Mouse (Mus musculus) naive thymus-derived CD4-positive, alpha-beta T cell, adult 2 months (primary cell): ENCODE results near the gene Rnf24.
A peak's percentile ranks its signal among the peaks of the same experiment; 100 is the strongest.
"Not testable (repeated sequence)": the region's sequence is repeated elsewhere in the genome, so short reads cannot be mapped to it uniquely, and the experiment has no call there.

Experiments
- DNase-seq: peaks from one replicate; pipeline ENCODE4 v3.0.0-alpha.2; 2011; ENCODE audit warnings: low read depth

Rnf24 gene

DNA sequence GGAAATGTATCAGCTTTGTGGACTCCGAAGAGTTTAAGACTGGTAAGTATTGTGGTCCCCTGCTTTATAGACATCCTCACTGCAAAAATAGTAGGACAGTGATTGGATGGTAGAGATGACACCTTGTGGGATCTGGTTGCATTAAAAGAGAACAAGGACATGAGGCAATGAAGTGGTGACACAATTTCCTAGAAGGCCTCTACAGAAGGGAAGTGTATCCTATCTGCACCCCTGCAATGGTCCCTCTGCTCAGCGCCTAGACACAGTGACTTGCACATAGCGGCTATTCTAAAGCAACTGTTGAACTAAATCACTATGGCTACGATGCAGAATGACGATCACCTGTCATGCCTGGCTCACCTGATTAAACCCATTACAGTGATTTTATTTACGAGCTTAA is 15.1 kb downstream of the Rnf24 start:
- no peak for DNase-seq

DNA sequence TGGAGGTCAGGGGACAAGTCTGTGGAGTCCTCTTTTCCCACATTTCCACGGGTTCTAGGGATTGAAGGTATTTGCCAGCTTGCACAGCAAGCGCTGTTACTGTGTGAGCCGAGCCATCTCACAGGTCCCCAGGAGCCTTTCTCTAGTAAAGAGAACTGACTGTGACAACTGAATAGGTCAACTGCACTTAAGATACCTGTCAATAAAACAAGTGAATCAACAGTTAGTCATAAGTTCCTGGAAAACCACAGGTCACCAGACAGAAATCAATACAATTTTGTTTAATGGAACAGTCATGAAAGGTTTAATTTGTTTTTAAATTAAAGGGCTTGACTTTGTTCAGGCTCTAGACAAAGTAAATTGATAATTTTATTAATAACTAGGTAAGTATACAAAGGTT is 22.1 kb downstream of the Rnf24 start:
- DNase-seq = no peak

DNA sequence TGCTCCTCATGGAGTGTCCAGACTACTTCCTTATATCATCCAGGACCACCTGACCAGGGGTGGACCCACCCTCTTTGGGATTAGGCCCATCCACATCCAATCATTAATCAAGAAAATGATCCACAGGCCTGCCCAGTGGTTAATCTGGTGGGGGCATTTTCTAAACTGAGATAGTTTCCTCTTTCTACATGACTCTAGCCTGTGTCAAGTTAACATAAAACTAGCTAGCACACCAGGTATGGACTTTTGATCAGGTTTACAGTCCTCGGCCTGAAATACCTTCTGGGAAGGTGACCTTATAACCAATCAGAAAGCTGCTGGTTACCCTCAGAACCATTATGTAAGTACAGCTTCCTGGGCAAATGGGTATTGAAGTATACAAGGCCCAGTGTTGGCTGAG is 23.7 kb downstream of the Rnf24 start:
- DNase-seq = no peak

DNA sequence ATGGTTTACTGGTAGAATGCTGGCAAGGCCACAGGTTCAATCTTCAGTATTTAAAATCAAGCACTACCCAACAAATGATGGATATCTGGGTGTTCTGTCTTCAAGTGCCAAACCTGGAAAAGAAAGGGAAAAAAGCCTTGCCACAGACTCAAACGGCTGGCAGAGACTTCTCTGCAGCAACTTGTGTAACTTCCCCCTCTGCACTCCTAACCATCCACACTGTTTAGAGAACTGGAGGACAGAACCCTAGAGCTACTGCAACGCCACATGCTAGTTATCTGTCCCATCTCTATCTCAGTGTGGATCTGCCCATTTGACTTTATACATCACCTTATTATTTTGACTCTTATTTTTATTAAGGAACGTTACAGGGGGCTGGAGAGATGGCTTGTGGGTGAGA is 26.6 kb downstream of the Rnf24 start:
- no peak for DNase-seq

DNA sequence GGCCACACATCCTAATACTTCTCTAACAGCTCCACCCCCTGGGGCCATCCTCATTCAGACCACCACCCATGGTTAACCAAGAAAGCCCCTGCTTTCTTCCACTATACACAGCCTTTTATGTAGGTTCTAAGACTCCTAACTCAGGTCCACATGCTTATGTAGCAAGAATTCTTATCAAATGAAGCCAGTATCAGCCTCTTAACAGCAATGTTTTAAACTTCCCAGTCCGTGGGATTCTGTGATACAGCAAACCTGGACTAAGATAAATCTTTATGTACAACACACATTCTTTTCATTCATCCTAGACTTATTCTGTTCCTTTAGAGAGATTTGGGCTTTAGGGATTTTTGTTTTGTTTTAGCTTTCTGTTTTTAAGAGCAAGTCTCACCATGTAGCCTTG is 29.0 kb downstream of the Rnf24 start:
- DNase-seq = no peak

- DNase-seq = peak; percentile 67
Observed at GRCm38 (mm10) chr2:131321192-131321591, 31.5 kb downstream of the Rnf24 start.

GRCm38 (mm10) chr2:131319401-131319800 is 33.3 kb downstream of the Rnf24 start:
- no peak for DNase-seq

DNA sequence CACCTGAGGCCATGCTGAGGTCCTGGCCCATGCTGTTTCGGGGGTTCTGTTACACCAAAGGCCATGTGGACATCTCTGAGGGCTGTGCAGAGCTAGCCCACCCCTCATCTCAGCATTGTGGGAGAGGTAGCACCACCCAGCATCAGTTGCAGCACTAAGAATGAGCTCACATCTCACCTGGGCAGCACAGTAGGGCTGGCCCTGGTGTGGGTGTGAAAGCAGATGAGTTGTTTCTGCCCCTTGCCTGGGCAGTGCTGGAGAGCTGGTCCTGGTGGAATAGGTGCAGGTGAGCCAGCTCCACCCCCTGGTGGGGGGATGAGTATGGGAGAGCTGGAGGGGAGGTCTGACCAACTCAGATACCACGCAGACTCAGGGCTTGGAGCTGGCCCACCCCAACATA is 36.5 kb downstream of the Rnf24 start:
- DNase-seq = no peak

DNA sequence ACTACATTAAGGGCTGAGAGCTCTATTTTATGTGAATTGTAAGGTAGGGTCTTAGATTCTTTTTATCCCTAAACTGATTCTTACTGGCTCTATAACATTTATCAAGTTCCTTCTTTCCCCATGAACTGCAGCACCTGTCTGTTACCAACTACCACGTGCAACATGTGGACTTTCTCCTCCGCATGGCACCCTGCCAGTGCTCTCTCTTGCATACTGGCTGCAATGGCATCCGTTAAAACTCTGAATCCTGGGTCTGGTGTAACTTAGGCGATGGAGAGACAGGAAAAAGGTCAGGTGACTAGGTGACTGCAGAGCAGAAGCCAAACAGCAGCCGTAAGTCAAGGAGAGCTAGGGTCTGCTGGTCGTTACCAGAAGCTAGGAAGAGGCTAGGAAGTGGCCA is 43.4 kb downstream of the Rnf24 start:
- DNase-seq = no peak

- DNase-seq = no peak
Observed at GRCm38 (mm10) chr2:131307822-131308221, 44.9 kb downstream of the Rnf24 start.

DNA sequence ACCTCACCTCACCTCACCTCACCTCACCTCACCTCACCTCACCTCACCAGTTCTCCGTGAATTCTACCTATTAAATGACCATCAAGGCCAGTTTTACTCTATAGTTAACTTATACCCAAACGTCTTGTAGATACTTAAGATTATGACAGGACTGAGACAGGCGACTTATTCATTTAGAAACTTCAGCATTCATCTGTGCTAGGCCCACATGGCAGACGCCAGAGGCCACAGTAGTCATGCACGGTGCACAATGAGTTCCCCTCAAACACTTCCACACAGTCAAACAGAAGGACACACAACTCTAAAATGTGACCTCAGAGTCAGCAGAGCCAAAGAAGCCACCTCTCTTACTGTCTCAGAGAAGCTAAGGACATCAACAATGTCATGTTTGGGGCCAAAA is 45.3 kb downstream of the Rnf24 start:
- DNase-seq = no peak

DNA sequence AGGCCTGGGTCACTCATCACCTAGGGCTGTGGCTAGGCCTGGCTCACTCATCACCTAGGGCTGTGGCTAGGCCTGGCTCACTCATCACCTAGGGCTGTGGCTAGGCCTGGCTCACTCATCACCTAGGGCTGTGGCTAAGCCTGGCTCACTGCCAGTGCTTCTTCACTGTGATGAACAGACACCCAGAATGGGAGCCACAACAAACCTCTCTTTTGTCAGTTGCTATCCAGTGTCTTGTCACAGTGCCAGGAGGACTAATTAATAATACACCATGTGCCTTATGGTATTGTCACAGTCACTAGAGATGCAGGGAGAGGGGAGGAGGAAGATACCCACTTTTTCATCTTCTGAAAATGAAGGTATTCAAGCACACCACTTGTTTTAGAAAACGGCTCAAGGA is 47.5 kb downstream of the Rnf24 start:
- not testable (repeated sequence) for DNase-seq

DNA sequence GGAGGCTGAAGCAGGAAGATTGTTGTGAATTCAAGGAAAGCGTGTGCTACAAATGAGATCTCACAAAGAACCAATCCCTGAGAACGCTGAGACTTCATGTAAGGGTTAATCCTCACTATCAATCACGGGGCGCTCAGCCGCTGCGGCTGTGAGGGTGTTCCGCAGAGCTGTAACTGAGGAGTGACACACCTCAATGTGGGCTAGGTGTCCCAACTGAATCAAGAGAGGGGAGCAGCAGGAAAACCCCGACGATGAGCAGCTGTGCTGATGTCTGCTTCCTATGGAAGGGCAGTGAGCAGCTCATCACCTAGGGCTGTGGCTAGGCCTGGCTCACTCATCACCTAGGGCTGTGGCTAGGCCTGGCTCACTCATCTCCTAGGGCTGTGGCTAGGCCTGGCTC is 48.2 kb downstream of the Rnf24 start:
- no peak for DNase-seq

DNA sequence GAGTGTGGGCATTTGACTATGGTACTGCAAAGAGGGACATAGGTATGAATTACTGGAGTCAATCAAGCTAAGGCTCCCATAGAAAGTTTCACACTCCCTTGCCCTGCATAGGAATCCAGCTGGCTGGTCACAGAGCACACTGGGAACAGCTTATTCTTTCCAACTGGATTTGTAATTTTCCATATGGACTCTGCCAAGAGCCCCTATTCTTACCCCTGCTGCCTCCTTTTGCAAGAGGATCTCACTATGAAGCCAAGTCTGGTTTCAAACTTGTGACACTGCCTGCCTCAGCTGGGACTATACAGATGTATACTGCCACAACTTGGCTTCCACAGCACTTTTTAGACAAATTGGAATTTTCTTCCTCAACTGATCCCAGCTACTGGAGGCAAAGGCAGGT is 51.1 kb downstream of the Rnf24 start:
- no peak for DNase-seq

DNA sequence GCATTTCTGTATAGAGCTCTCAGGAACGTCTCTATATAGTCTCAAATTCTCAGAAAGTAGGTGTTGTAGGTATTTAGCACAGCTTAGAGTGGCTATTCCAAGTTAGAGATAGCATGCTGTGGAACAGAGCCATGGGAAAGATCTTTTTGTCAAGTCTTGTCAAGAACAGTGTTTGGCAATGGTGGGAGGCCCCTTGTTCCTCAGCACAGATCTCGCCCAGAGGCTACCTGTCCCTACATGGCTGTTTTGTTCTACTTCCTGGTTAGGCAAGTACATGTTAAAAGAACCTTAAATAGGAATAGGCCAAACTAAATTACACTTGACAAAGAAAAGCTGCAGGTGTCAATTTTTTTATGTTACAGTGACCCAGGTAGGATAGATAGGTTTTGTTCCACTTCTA is 52.2 kb downstream of the Rnf24 start:
- no peak for DNase-seq

GRCm38 (mm10) chr2:131298674-131299073 is 54.0 kb downstream of the Rnf24 start:
- not testable (repeated sequence) for DNase-seq

- no peak for DNase-seq
Observed at GRCm38 (mm10) chr2:131296746-131297261, 55.9 kb downstream of the Rnf24 start.

GRCm38 (mm10) chr2:131290669-131291068 is 62.0 kb downstream of the Rnf24 start:
- no peak for DNase-seq

DNA sequence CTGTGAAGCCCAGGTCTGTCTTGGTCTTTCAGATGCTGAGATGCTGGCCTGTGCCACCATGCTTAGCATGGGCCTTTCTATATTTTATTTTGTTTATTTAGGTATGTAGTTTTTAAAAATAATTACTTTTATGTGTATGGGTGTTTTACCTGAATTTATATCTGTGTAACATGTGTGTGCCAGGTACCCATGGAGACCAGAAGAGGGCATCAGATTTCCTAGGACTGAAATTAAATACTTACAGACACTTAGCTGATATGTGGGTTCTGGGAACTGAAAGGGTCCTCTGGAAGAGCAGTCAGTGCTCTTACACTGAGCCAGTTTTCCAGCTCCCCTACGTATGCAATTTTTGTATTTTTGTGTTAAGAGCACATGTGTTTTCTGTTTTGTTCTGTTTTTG is 66.4 kb downstream of the Rnf24 start:
- DNase-seq = no peak

DNA sequence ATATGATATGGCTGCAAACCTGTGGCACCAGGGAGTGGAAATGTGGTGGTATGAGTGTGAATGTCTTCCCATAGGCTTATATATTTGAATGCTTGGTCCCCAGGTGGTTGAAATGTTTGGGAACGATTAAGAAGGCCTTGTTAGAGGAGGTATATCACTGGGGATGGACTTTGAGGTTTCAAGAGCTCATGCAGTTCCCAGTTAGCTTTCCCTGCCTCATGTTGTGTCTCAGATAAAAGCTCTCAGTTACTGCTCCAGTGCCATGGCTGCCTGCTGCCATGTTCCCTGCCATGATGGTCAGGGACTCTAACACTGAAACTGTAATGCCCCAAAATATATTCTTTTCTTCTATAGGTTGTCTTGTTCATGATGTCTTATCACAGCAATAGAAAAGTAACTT is 71.1 kb downstream of the Rnf24 start:
- DNase-seq = no peak

DNA sequence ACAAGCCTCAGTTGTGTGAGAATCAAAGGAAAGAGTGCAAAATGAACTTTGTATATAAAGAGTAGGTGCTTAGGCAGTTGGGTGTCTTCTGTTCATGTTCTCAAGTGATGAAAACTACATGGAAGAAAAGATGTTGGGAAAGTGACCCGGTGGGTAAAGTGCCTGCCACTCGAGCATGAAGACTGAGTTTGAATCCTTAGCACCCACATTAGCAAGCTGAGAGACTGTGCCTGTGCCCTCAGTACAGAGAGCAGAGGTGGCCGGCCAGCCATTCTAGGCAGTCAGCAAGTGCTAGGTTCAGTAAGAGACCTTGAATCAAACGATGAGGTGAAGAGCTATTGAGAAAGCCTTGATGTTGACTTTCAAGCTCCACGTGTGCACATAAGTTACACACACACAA is 76.0 kb downstream of the Rnf24 start:
- no peak for DNase-seq

DNA sequence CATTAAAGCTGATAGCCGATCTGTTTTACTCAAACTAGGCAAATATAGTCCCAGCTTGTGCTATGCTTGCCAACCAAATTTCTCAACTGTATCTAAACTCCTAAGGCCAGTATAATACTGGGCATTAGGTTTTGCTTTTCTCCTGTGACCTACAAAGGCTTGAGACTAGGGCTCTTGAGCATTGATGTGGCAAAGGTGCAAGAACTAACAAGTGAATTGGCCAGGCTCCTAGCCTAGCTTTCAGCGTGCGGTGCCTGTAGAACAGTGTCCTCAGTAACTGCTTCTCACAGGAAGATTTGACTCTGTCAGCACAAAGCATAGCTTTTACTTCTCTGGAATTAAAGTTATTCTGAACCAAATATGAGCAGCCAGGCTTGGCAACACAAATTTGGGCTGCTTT is 77.2 kb downstream of the Rnf24 start:
- no peak for DNase-seq

DNA sequence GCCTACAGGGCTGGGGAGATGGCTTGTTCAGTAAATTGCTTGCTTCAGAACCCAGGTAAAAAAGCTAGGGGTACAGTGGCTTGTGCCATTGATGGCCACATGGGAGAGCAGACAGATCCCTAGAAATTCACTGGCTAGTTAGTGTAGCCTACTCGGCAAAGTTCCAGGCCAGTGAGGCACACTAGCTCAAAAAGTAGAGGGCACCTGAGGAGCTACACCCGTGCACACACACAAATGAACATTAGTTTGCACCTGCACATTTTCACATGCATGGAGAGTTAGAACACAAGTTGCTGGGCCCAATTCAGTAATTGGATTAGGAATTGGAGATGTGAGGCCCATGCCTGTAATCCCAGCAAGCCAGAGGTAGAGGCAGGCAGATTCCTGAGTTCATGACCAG is 87.6 kb downstream of the Rnf24 start:
- DNase-seq = no peak

GRCm38 (mm10) chr2:131264027-131264426 is 88.7 kb downstream of the Rnf24 start:
- no peak for DNase-seq
